Mouse (Mus musculus) heart, adult 2 months (tissue): Measurements from ENCODE around the gene Ptchd1. TPM values are rescaled to one million over a fixed set of nuclear protein-coding genes. Genes with fewer than 3 reads are reported as not detected.

Experiments
- DNase-seq, 2 experiments: peaks; one replicate each; pipeline ENCODE4 v3.0.0; 2021
- H3K27ac ChIP-seq: fragments of 200-600 bp; 2 replicates; pipeline ENCODE4 v1.8.1; 2022
- H3K27me3 ChIP-seq: fragments of 200-500 bp; 2 replicates; pipeline ENCODE4 v1.6.1; 2012; ENCODE audit warnings: mild to moderate bottlenecking, low read length, inconsistent platforms, mixed read lengths; ENCODE audit not compliant: control insufficient read depth, insufficient read depth
- H3K36me3 ChIP-seq: fragments of 200-500 bp; 2 replicates; pipeline ENCODE4 v1.6.1; 2012; ENCODE audit warnings: low read length, inconsistent platforms; ENCODE audit not compliant: control insufficient read depth, insufficient read depth
- H3K4me1 ChIP-seq: fragments of 200-500 bp; 2 replicates; pipeline ENCODE4 v1.6.1; 2011; ENCODE audit warnings: low read length; ENCODE audit not compliant: control insufficient read depth, insufficient read depth
- H3K4me3 ChIP-seq: fragments of 200-600 bp; 2 replicates; pipeline ENCODE4 v1.8.1; 2022
- H3K79me2 ChIP-seq: fragments of 200-500 bp; replicated peaks from 2 replicates; pipeline ENCODE4 v1.6.1; 2012; ENCODE audit warnings: mild to moderate bottlenecking, inconsistent platforms, low read length, moderate library complexity, mixed read lengths; ENCODE audit not compliant: control insufficient read depth, insufficient read depth
- H3K9ac ChIP-seq: fragments of 200-500 bp; 2 replicates; pipeline ENCODE4 v1.6.1; 2012; ENCODE audit warnings: low read depth, mild to moderate bottlenecking, control low read depth, inconsistent platforms, low read length, mixed read lengths
- CTCF ChIP-seq: fragments of 200-600 bp; IDR thresholded peaks from 2 replicates; pipeline ENCODE4 v1.8.1; 2022; ENCODE audit warnings: antibody characterized with exemption, mild to moderate bottlenecking, moderate library complexity
- EP300 ChIP-seq: fragments of 200-500 bp; IDR thresholded peaks from 2 replicates; pipeline ENCODE4 v1.6.1; 2011; ENCODE audit warnings: low read depth, low read length, control low read depth; ENCODE audit not compliant: insufficient read depth
- POLR2A ChIP-seq: fragments of 200-500 bp; IDR thresholded peaks from 2 replicates; pipeline ENCODE4 v1.6.1; 2011; ENCODE audit warnings: mild to moderate bottlenecking, low read depth, low read length, control low read depth; ENCODE audit not compliant: insufficient read depth
- WGBS: fragments of 180-500 bp; shearing (Covaris S2); methylation state at CpG from one replicate; pipeline ENCODE4 v1.1.7; 2018; 5-methylcytosine and 5-hydroxymethylcytosine counted together
- intact Hi-C: fragments of 180-260 bp; cut with DNase I; formaldehyde crosslinking; loops from one replicate; pipeline ENCODE4 v1.15.1; 2025
- long read RNA-seq: library from polyadenylated mRNA; stranded (forward); transcript quantifications from one replicate; pipeline ENCODE4 v2.0.0, GENCODE M21; 2021
- polyA plus RNA-seq: library from polyadenylated mRNA; depleted of rRNA; stranded (reverse); fragments of >200 nt; gene quantifications from 2 replicates; pipeline ENCODE4 v1.2.3, GENCODE M21; 2012; rRNA removed
- total RNA-seq, 2 experiments: library from RNA; stranded (reverse); gene quantifications; 2 replicates each; pipeline ENCODE4 v1.2.3; 2021

Ptchd1 gene
- total RNA-seq (under 1 TPM in 1 of 2 experiments, not detected in 1; 0.26 TPM), polyA plus RNA-seq (0.04 and 0.23 TPM in 2 replicates)
- long read RNA-seq = 0 reads

- intact Hi-C loops = no loop called here
- no peaks in the 10 kb centered on the region for H3K36me3 ChIP-seq
Measured at GRCm38 (mm10) chrX:155623701-155624281, at the start of gene Ptchd1. Ptchd1 (minus strand) TSS chrX:155623814.

GRCm38 (mm10) chrX:155657971-155658370 is 34.4 kb upstream of the Ptchd1 start:
- H3K36me3 ChIP-seq = no peaks in the 10 kb centered on the region
- DNase-seq = no peak
- 76% methylated on average over 1 of the region's 1 CpGs for WGBS
- H3K27me3 ChIP-seq = no peaks in the 10 kb centered on the region
- TF ChIP-seq EP300 (no peak), CTCF (no peak), POLR2A (no peak)
- no peak overlapping the region for H3K27ac ChIP-seq
- no peak overlapping the region for H3K9ac ChIP-seq
- H3K4me3 ChIP-seq = no peak overlapping the region
- H3K4me1 ChIP-seq = no peaks in the 10 kb centered on the region
- H3K79me2 ChIP-seq = no peaks in the 10 kb centered on the region
- intact Hi-C loops = no loop called here

More at GRCm38 (mm10) chrX:155623701-155624281, at the start of gene Ptchd1:
- H3K4me3 ChIP-seq = no peak within 1 kb of the TSS
- DNase-seq = no peak
- WGBS = 17% methylated on average over 34 of the region's 34 CpGs
- no peak within 1 kb of the TSS for H3K27ac ChIP-seq
- no peaks in the 10 kb centered on the region for H3K79me2 ChIP-seq
- H3K9ac ChIP-seq = no peak within 1 kb of the TSS
- H3K27me3 ChIP-seq = no peaks in the 10 kb centered on the region
- no peaks in the 10 kb centered on the region for H3K4me1 ChIP-seq
- no peak for TF ChIP-seq POLR2A
- TF ChIP-seq EP300 = no peak
- no peak for TF ChIP-seq CTCF

GRCm38 (mm10) chrX:155645975-155646374 is 22.4 kb upstream of the Ptchd1 start:
- Histone ChIP-seq H3K79me2 (no peaks in the 10 kb centered on the region), H3K4me1 (no peaks in the 10 kb centered on the region), H3K27ac (no peak overlapping the region), H3K36me3 (no peaks in the 10 kb centered on the region), H3K27me3 (no peaks in the 10 kb centered on the region), H3K9ac (no peak overlapping the region), H3K4me3 (no peak overlapping the region)
- 72% methylated on average over 3 of the region's 3 CpGs for WGBS
- intact Hi-C loops = no loop called here
- no peak for TF ChIP-seq CTCF
- no peak for TF ChIP-seq POLR2A
- TF ChIP-seq EP300 = no peak
- DNase-seq = no peak

GRCm38 (mm10) chrX:155643975-155644374 is 20.4 kb upstream of the Ptchd1 start:
- no peak for DNase-seq
- WGBS = 0% methylated on average over 1 of the region's 1 CpGs
- TF ChIP-seq CTCF (peak; percentile 75), EP300 (no peak)
- intact Hi-C loops = no loop called here
- Histone ChIP-seq H3K4me3 (no peak overlapping the region), H3K27me3 (no peaks in the 10 kb centered on the region), H3K36me3 (no peaks in the 10 kb centered on the region), H3K4me1 (no peaks in the 10 kb centered on the region), H3K9ac (no peak overlapping the region), H3K79me2 (no peaks in the 10 kb centered on the region), H3K27ac (no peak overlapping the region)

- Histone ChIP-seq H3K4me1 (no peaks in the 10 kb centered on the region), H3K27me3 (no peaks in the 10 kb centered on the region), H3K36me3 (no peaks in the 10 kb centered on the region), H3K4me3 (no peak overlapping the region), H3K9ac (no peak overlapping the region), H3K79me2 (no peaks in the 10 kb centered on the region), H3K27ac (no peak overlapping the region)
- no peak for TF ChIP-seq POLR2A
- no peak for TF ChIP-seq CTCF
- TF ChIP-seq EP300 = no peak
- no peak for DNase-seq
- intact Hi-C loops = no loop called here
- 13% methylated on average over 13 of the region's 13 CpGs for WGBS
Measured at GRCm38 (mm10) chrX:155625671-155626196, 2.1 kb upstream of the Ptchd1 start.

- no peak overlapping the region for H3K27ac ChIP-seq
- no peaks in the 10 kb centered on the region for H3K27me3 ChIP-seq
- H3K9ac ChIP-seq = no peak overlapping the region
- no peaks in the 10 kb centered on the region for H3K79me2 ChIP-seq
- H3K4me1 ChIP-seq = no peaks in the 10 kb centered on the region
- WGBS = 17% methylated on average over 15 of the region's 15 CpGs
- TF ChIP-seq POLR2A (no peak), CTCF (no peak)
- intact Hi-C loops = no loop called here
- H3K36me3 ChIP-seq = no peaks in the 10 kb centered on the region
- DNase-seq = no peak
- no peak overlapping the region for H3K4me3 ChIP-seq
Measured at GRCm38 (mm10) chrX:155624895-155625294, 1.3 kb upstream of the Ptchd1 start.
